Mouse (Mus musculus): Measurements from ENCODE around the gene Colgalt2. TPM values are rescaled to one million over a fixed set of nuclear protein-coding genes. Genes with fewer than 3 reads are reported as not detected.

Colgalt2 gene
- not detected in 4 replicates for total RNA-seq (2023; ENCODE audit: inconsistent age)

GRCm38 (mm10) chr1:152399790-152400555, at the start of gene Colgalt2:
TSS of gene Colgalt2 (plus strand) at chr1:152399830.

DNA sequence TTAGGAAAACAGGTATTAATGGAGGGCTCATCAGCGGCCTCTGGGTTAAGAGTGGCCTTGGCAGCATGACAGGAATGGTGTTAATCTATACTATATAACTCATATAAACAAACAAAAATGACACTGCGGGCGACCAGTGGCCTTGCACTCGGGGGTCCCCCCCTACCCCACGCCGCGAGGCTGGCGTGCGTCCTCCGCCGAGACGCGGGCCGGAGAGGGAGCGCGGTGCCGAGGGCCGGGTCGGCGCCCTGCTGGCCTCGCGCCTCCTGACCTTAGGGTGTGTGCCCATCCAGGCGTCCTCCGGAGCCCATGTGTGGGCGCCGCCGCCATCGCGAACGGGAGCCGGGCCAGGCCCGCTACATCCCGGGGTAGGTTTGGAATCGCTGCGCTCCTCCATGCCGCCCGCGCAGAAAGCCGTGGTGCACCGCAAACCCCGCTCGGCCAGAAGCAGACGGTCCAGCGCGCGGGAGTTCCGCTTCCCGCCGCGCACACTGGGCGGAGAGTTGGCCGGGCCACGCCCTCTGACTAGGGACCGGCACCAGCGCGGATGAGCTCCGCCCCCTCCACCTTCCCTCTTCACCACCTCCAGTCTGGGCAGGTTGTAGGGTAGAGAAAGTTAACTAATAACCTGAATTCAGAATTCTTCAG, 13.3 kb upstream of the Colgalt2 start, which contains the start of gene Tsen15:
Tsen15 (minus strand) TSS at position 501 of the 648 bp plus-strand sequence.

Other genes starting within 250 kb of the Colgalt2 start
- gene Tsen15, start 13.1 kb upstream of the Colgalt2 start, total RNA-seq (2023; ENCODE audit: inconsistent age): 21.0 to 27.6 TPM (median 22.9 TPM) in 4 replicates

Measured in B cell, adult (primary cell).